Mouse (Mus musculus) megakaryocyte, adult 5-6 weeks (primary cell): ENCODE measurements around the gene Cnn1. TPM values are rescaled to one million over a fixed set of nuclear protein-coding genes. Genes with fewer than 3 reads are reported as not detected.

Source experiments
- ATAC-seq: 2 replicates; pipeline ENCODE4 v1.8.0; 2016; ENCODE audit warnings: mild to moderate bottlenecking, inconsistent platforms; ENCODE audit not compliant: poor library complexity, severe bottlenecking
- total RNA-seq, 2 experiments: library from RNA; stranded (forward) in 1 of 2; stranded (reverse) in 1 of 2; fragments of 153-499, 151-499 nt in 1 of 2; fragments of 221-1000, 200-1000 nt in 1 of 2; gene quantifications; 2 replicates each; pipeline versions ENCODE4 v1.2.3 to v1.2.4; 2015 to 2017

The Cnn1 gene
- total RNA-seq (2015) (not detected in 2 replicates), total RNA-seq (2017) (not detected in 2 replicates)

GRCm38 (mm10) chr9:22098993-22099696, at the start of gene Cnn1:
Cnn1 (plus strand) TSS chr9:22099216.
- no peak for ATAC-seq

GRCm38 (mm10) chr9:22049315-22049714, 49.7 kb upstream of the Cnn1 start:
- ATAC-seq: no peak

GRCm38 (mm10) chr9:22049721-22050270, 49.2 kb upstream of the Cnn1 start:
- ATAC-seq: no peak

GRCm38 (mm10) chr9:22050351-22050889, 48.6 kb upstream of the Cnn1 start:
- peak; percentile 34 for ATAC-seq

GRCm38 (mm10) chr9:22051161-22051957, 47.7 kb upstream of the Cnn1 start:
- ATAC-seq: no peak

DNA sequence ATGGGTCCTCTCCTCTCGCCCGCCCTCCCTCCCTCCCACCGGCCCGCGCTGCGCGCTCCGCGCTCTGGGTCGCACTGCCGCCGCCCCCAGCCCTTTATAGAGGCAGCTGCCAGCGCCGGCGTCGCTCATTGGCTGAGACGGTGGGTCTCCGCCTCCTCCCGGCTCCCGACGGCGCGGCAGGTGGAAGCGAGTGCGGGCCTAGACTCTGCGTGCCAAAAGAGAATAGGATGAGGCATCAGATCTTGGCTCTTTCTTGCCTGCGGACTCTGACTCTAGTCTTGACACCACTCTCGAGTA, 47.1 kb upstream of the Cnn1 start, which contains the start of gene Elavl3:
Gene Elavl3 (minus strand): TSS at position 66 of the 297 bp plus-strand sequence.
- ATAC-seq: no peak

DNA sequence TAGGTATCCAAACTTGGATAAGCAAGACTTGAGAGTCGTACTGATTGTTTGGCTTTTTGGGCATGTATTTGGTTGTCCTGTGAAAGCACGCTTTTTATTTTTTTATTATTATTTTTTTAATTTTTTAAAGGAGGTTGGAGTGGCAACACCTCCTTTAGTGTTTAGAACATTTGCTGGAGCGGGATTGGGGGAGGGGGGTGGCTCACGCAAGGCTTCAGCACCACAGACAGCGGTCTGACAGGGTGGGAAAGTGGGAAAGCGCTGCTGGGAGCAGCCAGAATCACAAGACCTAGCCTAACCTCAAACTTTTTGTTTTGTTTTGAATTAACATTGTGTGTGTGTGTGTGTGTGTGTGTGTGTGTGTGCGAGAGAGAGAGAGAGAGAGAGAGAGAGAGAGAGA, 45.4 kb upstream of the Cnn1 start:
- ATAC-seq: no peak

GRCm38 (mm10) chr9:22054411-22055076, 44.5 kb upstream of the Cnn1 start:
- peak; percentile 80 for ATAC-seq

- ATAC-seq: no peak
Observed at GRCm38 (mm10) chr9:22055713-22056112, 43.3 kb upstream of the Cnn1 start.

GRCm38 (mm10) chr9:22056303-22056910, 42.6 kb upstream of the Cnn1 start:
- no peak for ATAC-seq

DNA sequence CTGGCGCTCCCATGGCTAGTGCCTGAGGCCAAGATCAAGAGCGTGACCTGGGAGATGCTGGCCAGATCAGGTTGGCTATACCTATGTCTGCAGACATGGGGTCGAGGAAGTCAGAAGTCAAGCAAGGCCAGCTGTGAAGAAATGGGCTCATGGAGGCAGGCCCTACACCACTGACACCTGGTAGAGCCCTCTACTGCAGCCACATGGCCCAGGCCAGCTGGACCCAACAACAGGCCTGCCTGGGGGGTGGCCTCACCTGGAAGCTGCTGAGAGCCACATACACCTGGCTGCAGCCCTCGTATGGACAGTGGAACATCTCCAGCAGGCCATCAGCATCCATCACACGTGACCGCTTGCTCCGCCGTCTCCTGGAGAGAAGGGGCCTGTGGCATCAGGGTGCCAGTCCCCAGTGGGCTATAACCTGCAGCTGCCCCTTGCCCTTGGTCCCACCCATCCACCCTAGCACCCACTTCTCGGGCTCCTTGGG, 41.9 kb upstream of the Cnn1 start:
- ATAC-seq: no peak

GRCm38 (mm10) chr9:22058011-22058424, 41.0 kb upstream of the Cnn1 start:
- ATAC-seq: no peak

DNA sequence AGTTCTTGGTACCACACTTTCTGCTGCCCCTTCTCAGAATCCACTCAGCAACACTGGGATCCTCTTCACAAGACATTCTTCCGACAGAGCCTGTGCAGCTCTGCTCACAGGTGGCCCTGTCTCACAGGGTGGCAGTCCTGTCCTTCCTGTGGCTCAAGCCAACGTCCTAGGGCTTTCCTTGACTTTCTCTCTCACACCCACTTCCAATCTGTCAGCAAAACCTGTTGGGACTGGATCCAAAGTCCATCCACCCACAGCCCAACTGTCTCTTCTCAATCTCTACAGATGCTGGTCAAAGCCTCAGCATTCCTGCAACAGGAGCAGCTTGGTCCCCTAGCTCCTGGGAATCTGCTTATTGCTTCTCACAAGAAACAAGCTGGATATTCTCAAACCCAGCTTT, 37.7 kb upstream of the Cnn1 start:
- no peak for ATAC-seq

- no peak for ATAC-seq
Observed at GRCm38 (mm10) chr9:22064341-22064740, 34.7 kb upstream of the Cnn1 start.

DNA sequence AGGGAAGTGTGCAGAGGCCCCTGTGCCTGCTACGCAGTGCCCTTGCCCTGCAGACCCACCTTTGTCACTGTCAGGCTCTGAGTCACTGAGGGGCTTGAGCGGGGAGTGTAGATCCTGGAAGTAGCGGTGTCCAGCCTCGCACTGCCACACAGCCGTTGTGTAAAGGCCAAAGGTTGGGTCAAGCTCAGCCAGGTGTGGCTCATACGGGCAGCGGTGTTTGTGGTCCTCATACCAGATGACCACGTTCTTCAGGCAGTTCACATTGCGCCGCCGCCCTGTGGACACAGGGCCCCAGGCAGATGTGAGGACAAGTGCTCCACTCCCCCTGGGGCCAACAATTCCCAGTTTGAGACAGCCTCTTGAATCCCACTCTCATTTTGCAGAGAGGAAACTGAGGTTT, 33.4 kb upstream of the Cnn1 start:
- ATAC-seq: no peak

DNA sequence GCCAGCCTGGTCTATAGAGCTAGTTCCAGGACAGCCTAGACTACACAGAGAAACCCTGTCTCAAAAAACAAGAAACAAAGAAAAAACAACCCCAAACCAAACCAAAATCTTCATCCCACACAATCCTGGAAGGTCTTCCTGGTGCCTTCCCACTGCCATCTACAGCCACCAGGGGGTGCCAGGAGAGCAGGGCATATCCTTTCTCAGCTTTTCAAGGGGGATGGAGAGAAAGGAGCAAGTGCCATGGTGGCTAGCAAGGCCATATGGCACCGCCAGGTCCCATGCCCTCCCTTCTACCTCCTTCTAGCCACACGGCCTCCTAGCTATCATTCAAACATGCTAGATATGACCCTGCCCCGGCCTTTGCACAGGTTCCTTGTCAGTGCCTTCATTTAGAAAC, 32.6 kb upstream of the Cnn1 start:
- peak; percentile 42 for ATAC-seq

DNA sequence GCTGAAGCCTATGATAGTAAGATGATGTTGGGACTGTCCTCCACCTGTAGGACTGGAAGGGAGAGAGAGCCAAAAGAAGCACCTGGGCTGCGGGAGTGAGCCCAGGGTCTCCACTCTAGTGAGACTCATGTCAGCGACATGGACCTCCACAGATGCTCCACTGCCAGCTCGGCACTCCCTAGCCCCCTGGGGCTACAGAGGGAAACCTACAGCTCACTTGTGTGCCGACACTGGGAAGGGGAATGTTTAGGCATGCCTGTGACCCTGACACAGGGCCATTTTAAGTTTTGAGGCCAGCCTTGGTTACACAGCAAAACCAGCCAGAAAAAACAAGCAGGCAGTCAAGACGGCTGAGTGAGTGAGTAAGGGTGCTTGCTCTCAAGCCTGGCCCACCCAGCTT, 31.8 kb upstream of the Cnn1 start:
- no peak for ATAC-seq

DNA sequence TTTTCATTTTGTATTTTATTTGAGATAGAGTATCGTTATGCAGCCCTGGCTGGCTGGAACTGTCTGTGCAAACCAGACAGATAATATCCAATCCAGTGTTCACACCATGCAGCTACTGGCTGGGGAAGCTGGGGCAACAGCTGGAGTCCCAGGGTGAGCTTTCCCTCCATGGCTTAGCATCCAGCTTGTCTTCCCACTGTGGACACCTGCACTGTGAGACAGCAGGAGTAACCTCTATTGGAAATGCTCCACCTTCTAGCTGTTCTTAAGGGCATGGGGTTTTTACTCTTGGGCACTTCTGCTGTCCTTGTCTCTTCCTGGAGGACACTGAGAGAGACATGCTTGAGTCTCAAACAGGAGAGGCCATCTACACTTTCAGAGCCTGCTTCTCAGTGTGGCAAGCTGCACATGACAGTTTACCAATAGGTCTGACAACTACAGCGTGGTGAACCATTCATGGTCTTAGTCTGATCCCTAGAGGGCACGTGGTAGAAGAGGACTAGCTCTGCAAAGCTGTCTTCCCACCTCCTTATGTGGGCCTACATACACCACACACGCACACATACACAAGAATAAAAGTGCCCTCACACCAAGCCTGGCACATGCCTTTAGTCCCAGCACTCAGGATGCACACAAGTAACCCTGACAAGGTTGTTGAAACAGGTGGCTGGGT, 29.0 kb upstream of the Cnn1 start:
- ATAC-seq: no peak

DNA sequence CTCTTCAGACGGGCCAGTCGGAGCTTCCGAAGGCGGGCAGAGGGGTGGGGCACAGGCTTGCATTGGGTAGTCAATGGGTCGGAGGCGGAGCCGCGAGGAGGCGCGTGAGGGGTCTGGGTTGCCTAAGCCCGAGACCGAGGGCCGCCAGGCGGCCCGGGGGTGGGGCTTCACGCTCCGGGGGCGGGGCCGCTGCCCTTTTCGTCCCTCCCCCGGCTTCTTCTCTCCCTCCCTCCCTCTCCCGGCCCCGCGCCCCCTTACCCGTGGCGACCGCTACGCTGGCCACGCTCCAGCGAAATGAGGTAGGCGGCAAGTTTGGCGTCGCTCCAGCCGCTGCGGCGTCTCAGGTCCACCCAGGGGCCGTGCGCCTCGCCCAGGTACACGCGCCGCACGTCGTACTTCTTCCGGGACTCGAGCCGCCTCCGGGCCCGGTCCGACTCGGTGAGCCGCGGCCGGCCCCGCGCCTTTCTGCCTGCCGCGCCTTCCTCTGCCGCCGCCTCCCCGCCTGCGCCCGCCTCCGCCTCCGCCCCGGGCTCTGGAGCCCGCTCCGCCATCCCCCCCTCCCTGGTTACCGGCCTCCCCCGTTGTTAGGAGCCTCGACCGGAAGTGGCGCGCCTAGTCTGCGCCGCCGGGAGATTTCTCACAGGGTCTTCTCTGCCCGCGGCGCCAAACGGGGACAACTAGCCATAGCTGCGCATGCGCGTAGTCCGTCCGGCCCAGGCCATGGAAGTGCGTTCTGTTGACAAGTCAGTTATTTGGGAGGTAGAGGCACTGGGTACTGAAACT, 28.0 kb upstream of the Cnn1 start, which contains the start of the genes Gm49318 and Zfp653:
Gene Gm49318 (minus strand): TSS at position 469 of the 783 bp plus-strand sequence.
Gene Zfp653 (minus strand): TSS at position 586 of the 783 bp plus-strand sequence.
- ATAC-seq: peak; percentile 92
